Mouse (Mus musculus) spleen, adult 18-20 months (tissue): Measurements from ENCODE around the gene Gm21693.
"Not testable (repeated sequence)": the region's sequence is repeated elsewhere in the genome, so short reads cannot be mapped to it uniquely, and the experiment has no call there.

ENCODE experiments used
- DNase-seq, 2 experiments: peaks; one replicate each; pipeline ENCODE4 v3.0.0; 2022; ENCODE audit warnings: mixed read lengths in 2 of 2

The Gm21693 gene

DNA sequence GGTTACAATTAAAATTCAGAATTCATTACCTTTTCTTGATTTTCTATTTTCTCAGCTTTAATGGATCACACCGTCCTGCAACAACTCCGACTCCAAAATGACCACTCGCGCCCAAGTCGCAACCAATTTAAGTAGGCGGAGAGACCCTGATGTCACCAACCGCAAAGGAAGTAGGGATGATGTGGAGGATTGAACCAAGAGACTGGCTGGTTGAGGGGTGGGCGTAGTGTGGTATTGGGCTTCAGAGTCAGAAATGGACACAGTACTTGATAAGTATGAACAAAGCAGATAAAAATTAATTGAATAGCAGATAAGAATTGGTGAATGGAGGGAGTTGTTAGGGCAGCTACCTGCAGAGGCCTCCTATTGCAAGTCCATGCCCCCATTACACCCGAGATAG, at the start of gene Gm21693:
Gene Gm21693, minus strand, starts transcription at position 101 of the 400 bp plus-strand sequence.
- DNase-seq, result not testable (repeated sequence)

DNA sequence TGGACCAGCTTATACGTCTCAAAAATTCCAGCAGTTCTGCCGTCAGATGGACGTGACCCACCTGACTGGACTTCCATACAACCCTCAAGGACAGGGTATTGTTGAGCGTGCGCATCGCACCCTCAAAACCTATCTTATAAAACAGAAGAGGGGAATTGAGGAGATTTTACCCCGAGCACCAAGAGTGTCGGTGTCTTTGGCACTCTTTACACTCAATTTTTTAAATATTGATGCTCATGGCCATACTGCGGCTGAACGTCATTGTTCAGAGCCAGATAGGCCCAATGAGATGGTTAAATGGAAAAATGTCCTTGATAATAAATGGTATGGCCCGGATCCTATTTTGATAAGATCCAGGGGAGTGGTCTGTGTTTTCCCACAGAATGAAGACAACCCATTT, 4.5 kb downstream of the Gm21693 start:
- DNase-seq, result not testable (repeated sequence)

DNA sequence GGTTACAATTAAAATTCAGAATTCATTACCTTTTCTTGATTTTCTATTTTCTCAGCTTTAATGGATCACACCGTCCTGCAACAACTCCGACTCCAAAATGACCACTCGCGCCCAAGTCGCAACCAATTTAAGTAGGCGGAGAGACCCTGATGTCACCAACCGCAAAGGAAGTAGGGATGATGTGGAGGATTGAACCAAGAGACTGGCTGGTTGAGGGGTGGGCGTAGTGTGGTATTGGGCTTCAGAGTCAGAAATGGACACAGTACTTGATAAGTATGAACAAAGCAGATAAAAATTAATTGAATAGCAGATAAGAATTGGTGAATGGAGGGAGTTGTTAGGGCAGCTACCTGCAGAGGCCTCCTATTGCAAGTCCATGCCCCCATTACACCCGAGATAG, 38.8 kb downstream of the Gm21693 start, which contains the start of gene Gm21677:
Gene Gm21677, minus strand, starts transcription at position 101 of the 400 bp plus-strand sequence.
- DNase-seq, result not testable (repeated sequence)
